Mouse (Mus musculus): ENCODE data around the gene Trmt1. TPM values are rescaled to one million over a fixed set of nuclear protein-coding genes. Genes with fewer than 3 reads are reported as not detected.

Gene Trmt1
- polyA plus RNA-seq, 1 experiment from 2014 or later = 65.7 TPM

- Histone ChIP-seq H3K9me3 (ENCODE audit: control insufficient read depth, low read depth, low read length) (no peaks in the 10 kb centered on the region), H3K4me1 (ENCODE audit: control insufficient read depth, insufficient read depth, low read length) (peaks cover 42% of the 10 kb centered on the region), H3K4me3 (ENCODE audit: low read depth, low read length) (no peak overlapping the region), H3K36me3 (ENCODE audit: control insufficient read depth, insufficient read depth, low read length) (no peaks in the 10 kb centered on the region), H3K27ac (ENCODE audit: low read length) (no peak overlapping the region), H3K27me3 (ENCODE audit: control insufficient read depth, insufficient read depth, low read length) (no peaks in the 10 kb centered on the region), H3K9ac (replicated peaks; ENCODE audit: low read depth, low read length) (no peak overlapping the region), H3K4me2 (replicated peaks; ENCODE audit: low read depth, low read length) (no peak overlapping the region)
- 50% methylated on average over 5 of the region's 5 CpGs for WGBS
- ATAC-seq (ENCODE audit: insufficient number of reproducible peaks, insufficient read depth, low FRiP score, low read depth) = no peak
Observed at GRCm38 (mm10) chr8:84732545-84732944, 46.4 kb downstream of the Trmt1 start.

GRCm38 (mm10) chr8:84732996-84733395 lies 46.9 kb downstream of the Trmt1 start:
- H3K27ac ChIP-seq (ENCODE audit: low read length) = peak overlapping the region; percentile 21; the same call in 1 of the 2 replicates
- no peak for ATAC-seq (ENCODE audit: insufficient number of reproducible peaks, insufficient read depth, low FRiP score, low read depth)

GRCm38 (mm10) chr8:84733959-84734358 lies 47.9 kb downstream of the Trmt1 start:
- Histone ChIP-seq H3K27ac (ENCODE audit: low read length) (no peak overlapping the region), H3K27me3 (ENCODE audit: control insufficient read depth, insufficient read depth, low read length) (no peaks in the 10 kb centered on the region), H3K4me2 (replicated peaks; ENCODE audit: low read depth, low read length) (no peak overlapping the region), H3K36me3 (ENCODE audit: control insufficient read depth, insufficient read depth, low read length) (no peaks in the 10 kb centered on the region; the same call in 1 of the 2 replicates), H3K9ac (replicated peaks; ENCODE audit: low read depth, low read length) (no peak overlapping the region), H3K4me1 (ENCODE audit: control insufficient read depth, insufficient read depth, low read length) (peaks cover 55% of the 10 kb centered on the region), H3K4me3 (ENCODE audit: low read depth, low read length) (no peak overlapping the region), H3K9me3 (ENCODE audit: control insufficient read depth, low read depth, low read length) (no peaks in the 10 kb centered on the region)
- 89% methylated on average over 6 of the region's 6 CpGs for WGBS
- no peak for ATAC-seq (ENCODE audit: insufficient number of reproducible peaks, insufficient read depth, low FRiP score, low read depth)

More at GRCm38 (mm10) chr8:84732996-84733395, 46.9 kb downstream of the Trmt1 start:
- Histone ChIP-seq H3K4me2 (replicated peaks; ENCODE audit: low read depth, low read length) (no peak overlapping the region), H3K27me3 (ENCODE audit: control insufficient read depth, insufficient read depth, low read length) (no peaks in the 10 kb centered on the region), H3K9ac (replicated peaks; ENCODE audit: low read depth, low read length) (no peak overlapping the region), H3K36me3 (ENCODE audit: control insufficient read depth, insufficient read depth, low read length) (no peaks in the 10 kb centered on the region; the same call in 1 of the 2 replicates), H3K4me3 (ENCODE audit: low read depth, low read length) (no peak overlapping the region), H3K9me3 (ENCODE audit: control insufficient read depth, low read depth, low read length) (no peaks in the 10 kb centered on the region), H3K4me1 (ENCODE audit: control insufficient read depth, insufficient read depth, low read length) (peaks cover 46% of the 10 kb centered on the region)
- 36% methylated on average over 6 of the region's 6 CpGs for WGBS

- ATAC-seq (ENCODE audit: insufficient number of reproducible peaks, insufficient read depth, low FRiP score, low read depth) = no peak
- H3K4me2 ChIP-seq (replicated peaks; ENCODE audit: low read depth, low read length) = no peak overlapping the region
- no peak overlapping the region for H3K4me3 ChIP-seq (ENCODE audit: low read depth, low read length)
- H3K4me1 ChIP-seq (ENCODE audit: control insufficient read depth, insufficient read depth, low read length) = peaks cover 60% of the 10 kb centered on the region
- 75% methylated on average over 2 of the region's 2 CpGs for WGBS
- no peak overlapping the region for H3K9ac ChIP-seq (replicated peaks; ENCODE audit: low read depth, low read length)
- H3K36me3 ChIP-seq (ENCODE audit: control insufficient read depth, insufficient read depth, low read length) = no peaks in the 10 kb centered on the region; the same call in 1 of the 2 replicates
- no peak overlapping the region for H3K27ac ChIP-seq (ENCODE audit: low read length)
- H3K27me3 ChIP-seq (ENCODE audit: control insufficient read depth, insufficient read depth, low read length) = no peaks in the 10 kb centered on the region
- H3K9me3 ChIP-seq (ENCODE audit: control insufficient read depth, low read depth, low read length) = no peaks in the 10 kb centered on the region
Observed at GRCm38 (mm10) chr8:84734680-84735079, 48.6 kb downstream of the Trmt1 start.

- peaks cover 60% of the 10 kb centered on the region for H3K4me1 ChIP-seq (ENCODE audit: control insufficient read depth, insufficient read depth, low read length)
- H3K27ac ChIP-seq (ENCODE audit: low read length) = no peak overlapping the region
- H3K4me2 ChIP-seq (replicated peaks; ENCODE audit: low read depth, low read length) = no peak overlapping the region
- H3K9ac ChIP-seq (replicated peaks; ENCODE audit: low read depth, low read length) = no peak overlapping the region
- no peak for ATAC-seq (ENCODE audit: insufficient number of reproducible peaks, insufficient read depth, low FRiP score, low read depth)
- no peaks in the 10 kb centered on the region for H3K9me3 ChIP-seq (ENCODE audit: control insufficient read depth, low read depth, low read length)
- no peaks in the 10 kb centered on the region for H3K27me3 ChIP-seq (ENCODE audit: control insufficient read depth, insufficient read depth, low read length)
- no peak overlapping the region for H3K4me3 ChIP-seq (ENCODE audit: low read depth, low read length)
- H3K36me3 ChIP-seq (ENCODE audit: control insufficient read depth, insufficient read depth, low read length) = no peaks in the 10 kb centered on the region; the same call in 1 of the 2 replicates
- WGBS = 57% methylated on average over 2 of the region's 2 CpGs
Observed at GRCm38 (mm10) chr8:84735597-84735996, 49.5 kb downstream of the Trmt1 start.

GRCm38 (mm10) chr8:84736521-84736920 lies 50.4 kb downstream of the Trmt1 start:
- no peak overlapping the region for H3K9ac ChIP-seq (replicated peaks; ENCODE audit: low read depth, low read length)
- H3K27me3 ChIP-seq (ENCODE audit: control insufficient read depth, insufficient read depth, low read length) = no peaks in the 10 kb centered on the region
- H3K36me3 ChIP-seq (ENCODE audit: control insufficient read depth, insufficient read depth, low read length) = no peaks in the 10 kb centered on the region; the same call in 1 of the 2 replicates
- no peak overlapping the region for H3K4me3 ChIP-seq (ENCODE audit: low read depth, low read length)
- no peak for ATAC-seq (ENCODE audit: insufficient number of reproducible peaks, insufficient read depth, low FRiP score, low read depth)
- no peak overlapping the region for H3K27ac ChIP-seq (ENCODE audit: low read length)
- H3K9me3 ChIP-seq (ENCODE audit: control insufficient read depth, low read depth, low read length) = no peaks in the 10 kb centered on the region
- WGBS = 86% methylated on average over 4 of the region's 4 CpGs
- no peak overlapping the region for H3K4me2 ChIP-seq (replicated peaks; ENCODE audit: low read depth, low read length)
- peaks cover 60% of the 10 kb centered on the region for H3K4me1 ChIP-seq (ENCODE audit: control insufficient read depth, insufficient read depth, low read length)

- H3K4me3 ChIP-seq (ENCODE audit: low read depth, low read length) = no peak overlapping the region
- H3K36me3 ChIP-seq (ENCODE audit: control insufficient read depth, insufficient read depth, low read length) = no peaks in the 10 kb centered on the region; the same call in 1 of the 2 replicates
- H3K27me3 ChIP-seq (ENCODE audit: control insufficient read depth, insufficient read depth, low read length) = no peaks in the 10 kb centered on the region
- H3K9me3 ChIP-seq (ENCODE audit: control insufficient read depth, low read depth, low read length) = no peaks in the 10 kb centered on the region
- peaks cover 60% of the 10 kb centered on the region for H3K4me1 ChIP-seq (ENCODE audit: control insufficient read depth, insufficient read depth, low read length)
- ATAC-seq (ENCODE audit: insufficient number of reproducible peaks, insufficient read depth, low FRiP score, low read depth) = peak; percentile 31
- H3K9ac ChIP-seq (replicated peaks; ENCODE audit: low read depth, low read length) = no peak overlapping the region
- peak overlapping the region; percentile 18; the same call in 1 of the 2 replicates for H3K4me2 ChIP-seq (replicated peaks; ENCODE audit: low read depth, low read length)
- H3K27ac ChIP-seq (ENCODE audit: low read length) = no peak overlapping the region
- WGBS = 4% methylated on average over 16 of the region's 16 CpGs
Observed at GRCm38 (mm10) chr8:84737608-84738007, 51.5 kb downstream of the Trmt1 start.

- no peaks in the 10 kb centered on the region; the same call in 1 of the 2 replicates for H3K36me3 ChIP-seq (ENCODE audit: control insufficient read depth, insufficient read depth, low read length)
- H3K9ac ChIP-seq (replicated peaks; ENCODE audit: low read depth, low read length) = no peak overlapping the region
- ATAC-seq (ENCODE audit: insufficient number of reproducible peaks, insufficient read depth, low FRiP score, low read depth) = no peak
- 27% methylated on average over 10 of the region's 10 CpGs for WGBS
- no peaks in the 10 kb centered on the region for H3K27me3 ChIP-seq (ENCODE audit: control insufficient read depth, insufficient read depth, low read length)
- no peak overlapping the region for H3K4me3 ChIP-seq (ENCODE audit: low read depth, low read length)
- H3K9me3 ChIP-seq (ENCODE audit: control insufficient read depth, low read depth, low read length) = no peaks in the 10 kb centered on the region
- no peak overlapping the region for H3K4me2 ChIP-seq (replicated peaks; ENCODE audit: low read depth, low read length)
- no peak overlapping the region for H3K27ac ChIP-seq (ENCODE audit: low read length)
- peaks cover 61% of the 10 kb centered on the region for H3K4me1 ChIP-seq (ENCODE audit: control insufficient read depth, insufficient read depth, low read length)
Observed at GRCm38 (mm10) chr8:84738266-84738665, 52.2 kb downstream of the Trmt1 start.
